18 mouse cellular contexts compared by ENCODE assay signal in the genomic region with DNA sequence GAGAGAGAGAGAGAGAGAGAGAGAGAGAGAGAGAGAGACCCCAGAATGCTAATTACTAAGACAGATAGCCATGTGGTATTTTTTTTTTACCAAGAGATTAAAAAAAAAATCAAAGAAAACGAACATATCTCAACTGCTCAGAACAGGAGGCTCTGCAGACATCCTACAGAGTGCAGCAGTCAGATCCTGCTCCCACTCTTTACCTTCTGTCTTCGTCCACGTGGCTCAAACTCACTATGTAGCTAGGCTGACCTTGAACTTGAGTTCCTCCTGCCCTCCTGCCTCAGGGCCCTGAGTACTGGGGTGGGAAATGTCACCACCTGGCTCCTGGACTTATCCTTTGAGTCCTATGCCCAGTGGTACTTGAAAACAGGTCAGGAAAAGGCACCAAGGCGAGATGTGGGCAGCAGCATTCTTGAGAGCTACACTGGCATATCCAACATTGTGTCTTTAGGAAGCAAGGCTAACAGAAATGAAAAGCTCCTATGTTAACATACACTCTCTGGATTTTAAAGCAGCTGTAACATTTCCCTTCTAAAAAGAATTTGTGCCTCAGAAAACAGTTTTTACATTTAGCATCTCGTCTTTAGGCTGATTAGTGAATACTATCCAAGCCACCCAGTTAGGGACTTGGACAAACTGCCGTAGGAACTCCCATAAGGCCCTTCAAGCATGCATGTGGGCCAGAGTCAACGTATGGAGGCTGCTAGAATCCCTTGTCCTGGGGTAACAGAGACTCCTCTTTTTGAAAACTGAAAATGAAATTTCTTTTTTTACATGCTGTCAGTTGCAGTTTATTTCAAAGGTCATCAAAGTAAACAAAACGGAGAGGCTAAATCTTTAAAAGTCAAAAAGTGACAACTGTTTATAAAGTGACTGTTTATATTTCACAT.
DNase-seq lines count a peak whose midpoint lies in the region; ATAC-seq and TF ChIP-seq lines count a peak whose summit lies in the region.
"Had no signal": no experiment of that assay in that cellular context is flagged by ENCODE, and none has a peak within 500 bp of the region (broad histone marks: within the 10 kb centered on the region; RNA-seq: fewer than 3 reads in every experiment).

No protein-coding gene starts in this region.

- H3K4me3 ChIP-seq in layer of hippocampus, adult 2 months: no peak overlapping the region
- H3K4me3 ChIP-seq in lung, embryonic 16.5 days (ENCODE audit: low read length): no peak overlapping the region
- H3K4me3 ChIP-seq in midbrain, embryonic 15.5 days: no peak overlapping the region
- H3K4me3 ChIP-seq: hindbrain, embryonic 12.5 days; liver, embryonic 15.5 days; midbrain, embryonic 12.5 days; neural tube, embryonic 15.5 days had no signal

- peak overlapping the region; percentile 5; the same call in 1 of the 2 replicates for H3K27ac ChIP-seq in layer of hippocampus, adult 2 months
- H3K27ac ChIP-seq in lung, embryonic 16.5 days (ENCODE audit: low read length): peak overlapping the region; percentile 53; the same call in 1 of the 2 replicates
- no peak overlapping the region for H3K27ac ChIP-seq in midbrain, embryonic 15.5 days
- H3K27ac ChIP-seq: hindbrain, embryonic 12.5 days; liver, embryonic 15.5 days; midbrain, embryonic 12.5 days; neural tube, embryonic 15.5 days had no signal

- no peaks in the 10 kb centered on the region for H3K36me3 ChIP-seq in lung, embryonic 16.5 days (ENCODE audit: control insufficient read depth, insufficient read depth, low read length)
- H3K36me3 ChIP-seq in midbrain, embryonic 15.5 days (replicated peaks): no peaks in the 10 kb centered on the region
- H3K36me3 ChIP-seq: liver, embryonic 15.5 days; midbrain, embryonic 12.5 days; neural tube, embryonic 15.5 days had no signal

- H3K4me1 ChIP-seq in lung, embryonic 16.5 days (replicated peaks; ENCODE audit: control insufficient read depth, insufficient read depth, low read length): peaks cover 31% of the 10 kb centered on the region
- H3K4me1 ChIP-seq in midbrain, embryonic 15.5 days: no peaks in the 10 kb centered on the region
- H3K4me1 ChIP-seq: hindbrain, embryonic 12.5 days; midbrain, embryonic 12.5 days; neural tube, embryonic 15.5 days had no signal

- H3K9ac ChIP-seq in lung, embryonic 16.5 days (ENCODE audit: low read length): no peak overlapping the region
- no peak overlapping the region for H3K9ac ChIP-seq in midbrain, embryonic 15.5 days
- H3K9ac ChIP-seq: hindbrain, embryonic 12.5 days; liver, embryonic 15.5 days; midbrain, embryonic 12.5 days; neural tube, embryonic 15.5 days had no signal

- no peaks in the 10 kb centered on the region for H3K9me3 ChIP-seq in lung, embryonic 16.5 days (ENCODE audit: control insufficient read depth, low read length)
- no peaks in the 10 kb centered on the region; the same call in 1 of the 2 replicates for H3K9me3 ChIP-seq in midbrain, embryonic 15.5 days
- H3K9me3 ChIP-seq: hindbrain, embryonic 12.5 days; liver, embryonic 15.5 days; midbrain, embryonic 12.5 days; neural tube, embryonic 15.5 days had no signal

- H3K27me3 ChIP-seq in lung, embryonic 16.5 days (ENCODE audit: control insufficient read depth, insufficient read depth, low read depth, low read length): no peaks in the 10 kb centered on the region
- H3K27me3 ChIP-seq in midbrain, embryonic 15.5 days (replicated peaks): no peaks in the 10 kb centered on the region
- H3K27me3 ChIP-seq: hindbrain, embryonic 12.5 days; liver, embryonic 15.5 days; midbrain, embryonic 12.5 days; neural tube, embryonic 15.5 days had no signal

- WGBS in lung, embryonic 16.5 days: 45% methylated on average over 8 of the region's 8 CpGs
- whole genome bisulfite sequencing in midbrain, embryonic 15.5 days: 84% methylated on average over 8 of the region's 8 CpGs

- no peak for DNase-seq in layer of hippocampus, adult 2 months (ENCODE audit: low spot score in 2 of 2)
- DNase-seq in layer of hippocampus, postnatal 14 days (ENCODE audit: low spot score in 2 of 2): no peak
- no peak for DNase-seq in lung, postnatal 36 days
- DNase-seq in gastrocnemius, postnatal 25 days: no peak
- DNase-seq: cerebellum, adult 2 months; cerebellum, postnatal 36 days; gastrocnemius, postnatal 36 days; heart, postnatal 10 days; kidney, postnatal 10 days; left cerebral cortex, postnatal 4 days; thymus, adult 2 months had no signal

- no peak overlapping the region for H3K4me2 ChIP-seq in lung, embryonic 16.5 days (ENCODE audit: low read depth, low read length)
- no peak overlapping the region for H3K4me2 ChIP-seq in midbrain, embryonic 15.5 days
- H3K4me2 ChIP-seq: hindbrain, embryonic 12.5 days; liver, embryonic 15.5 days; midbrain, embryonic 12.5 days; neural tube, embryonic 15.5 days had no signal

- TF ChIP-seq CTCF in layer of hippocampus, adult 2 months (conservative IDR thresholded peaks at IDR 0.05): no peak

- ATAC-seq in lung, embryonic 16.5 days (ENCODE audit: low read depth): no peak
- ATAC-seq in megakaryocyte-erythroid progenitor cell, adult 5-6 weeks (replicated peaks; ENCODE audit: low FRiP score, low TSS enrichment, poor library complexity, severe bottlenecking): peak; percentile 62
- no peak for ATAC-seq in midbrain, embryonic 15.5 days (replicated peaks)
